ENCODE assay signal across 24 mouse cellular contexts in the genomic region with DNA sequence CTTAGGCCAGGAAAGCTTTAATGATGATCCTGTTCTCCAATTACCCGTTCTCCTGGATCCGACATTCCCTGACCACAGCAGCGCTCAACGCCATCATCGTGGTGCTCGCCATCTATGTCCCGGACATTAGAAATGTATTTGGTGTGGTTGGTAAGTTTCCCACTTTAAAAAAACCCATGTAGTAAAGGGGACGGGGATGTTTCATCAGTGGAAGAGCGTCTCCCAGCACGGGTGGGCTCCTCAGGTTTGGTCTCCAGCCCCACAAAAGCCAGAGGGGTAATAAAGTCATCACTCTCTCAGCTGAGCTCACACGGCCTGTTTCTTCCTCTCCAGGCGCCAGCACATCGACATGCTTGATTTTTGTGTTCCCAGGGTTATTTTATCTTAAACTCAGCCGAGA.
DNase-seq lines count a peak whose midpoint lies in the region; ATAC-seq lines count a peak whose summit lies in the region.
"Had no signal": no experiment of that assay in that cellular context is flagged by ENCODE, and none has a peak within 500 bp of the region (broad histone marks: within the 10 kb centered on the region; RNA-seq: fewer than 3 reads in every experiment).

No protein-coding gene starts in this region.

- no peaks in the 10 kb centered on the region for H3K27me3 ChIP-seq in heart, embryonic 14.5 days (ENCODE audit: control insufficient read depth, insufficient read depth, low read length)
- H3K27me3 ChIP-seq in kidney, embryonic 16.5 days (ENCODE audit: insufficient read depth, low read length): no peaks in the 10 kb centered on the region
- no peaks in the 10 kb centered on the region for H3K27me3 ChIP-seq in embryonic facial prominence, embryonic 14.5 days (replicated peaks; ENCODE audit: control insufficient read depth, insufficient read depth, low read length)
- H3K27me3 ChIP-seq: hindbrain, embryonic 13.5 days; liver, embryonic 15.5 days; lung, embryonic 15.5 days; neural tube, embryonic 13.5 days had no signal

- no peaks in the 10 kb centered on the region for H3K36me3 ChIP-seq in heart, embryonic 14.5 days (ENCODE audit: control insufficient read depth, insufficient read depth, low read length)
- H3K36me3 ChIP-seq in kidney, embryonic 16.5 days (ENCODE audit: insufficient read depth, low read length): no peaks in the 10 kb centered on the region
- H3K36me3 ChIP-seq in embryonic facial prominence, embryonic 14.5 days (ENCODE audit: control insufficient read depth, insufficient read depth, low read length): no peaks in the 10 kb centered on the region
- H3K36me3 ChIP-seq: liver, embryonic 15.5 days; lung, embryonic 15.5 days; neural tube, embryonic 13.5 days had no signal

- H3K4me2 ChIP-seq in heart, embryonic 14.5 days (ENCODE audit: low read length): no peak overlapping the region
- H3K4me2 ChIP-seq in kidney, embryonic 16.5 days (replicated peaks; ENCODE audit: low read depth, low read length): no peak overlapping the region
- H3K4me2 ChIP-seq in embryonic facial prominence, embryonic 14.5 days (ENCODE audit: low read depth, low read length): no peak overlapping the region
- H3K4me2 ChIP-seq: hindbrain, embryonic 13.5 days; liver, embryonic 15.5 days; lung, embryonic 15.5 days; neural tube, embryonic 13.5 days had no signal

- peak overlapping the region; percentile 69 to 74; a peak in 3 of 4 replicates for H3K27ac ChIP-seq in heart, embryonic 14.5 days (replicated peaks in 1 of 2; ENCODE audit: control insufficient read depth in 1 of 2, insufficient read depth in 1 of 2, low read depth in 2 of 2, low read length in 2 of 2)
- peak overlapping the region; percentile 66 for H3K27ac ChIP-seq in kidney, embryonic 16.5 days (ENCODE audit: low read length)
- H3K27ac ChIP-seq in embryonic facial prominence, embryonic 14.5 days (replicated peaks; ENCODE audit: low read depth, low read length): 0 out of 2 replicates have a peak overlapping the region, but pooled peaks have one; percentile 3
- H3K27ac ChIP-seq: hindbrain, embryonic 13.5 days; liver, embryonic 15.5 days; lung, embryonic 15.5 days; neural tube, embryonic 13.5 days had no signal

- 72% methylated on average over 14 of the region's 14 CpGs for WGBS in heart, embryonic 14.5 days
- WGBS in kidney, embryonic 16.5 days: 29% methylated on average over 14 of the region's 14 CpGs
- 58% methylated on average over 14 of the region's 14 CpGs for WGBS in embryonic facial prominence, embryonic 14.5 days

- no peak overlapping the region for H3K4me3 ChIP-seq in heart, embryonic 14.5 days (ENCODE audit: control insufficient read depth in 1 of 2, insufficient read depth in 1 of 2, low read depth in 1 of 2, low read length in 2 of 2)
- H3K4me3 ChIP-seq in kidney, embryonic 16.5 days (ENCODE audit: low read length): no peak overlapping the region
- no peak overlapping the region for H3K4me3 ChIP-seq in embryonic facial prominence, embryonic 14.5 days (ENCODE audit: low read depth, low read length)
- H3K4me3 ChIP-seq: hindbrain, embryonic 13.5 days; liver, embryonic 15.5 days; lung, embryonic 15.5 days; myocyte; neural tube, embryonic 13.5 days had no signal

- no peaks in the 10 kb centered on the region for H3K9me3 ChIP-seq in heart, embryonic 14.5 days (ENCODE audit: control insufficient read depth, low read length)
- no peaks in the 10 kb centered on the region for H3K9me3 ChIP-seq in kidney, embryonic 16.5 days (ENCODE audit: low read length)
- H3K9me3 ChIP-seq in embryonic facial prominence, embryonic 14.5 days (ENCODE audit: control insufficient read depth, low read length): no peaks in the 10 kb centered on the region
- H3K9me3 ChIP-seq: hindbrain, embryonic 13.5 days; liver, embryonic 15.5 days; lung, embryonic 15.5 days; neural tube, embryonic 13.5 days had no signal

- peak; percentile 12 for DNase-seq in embryo, embryonic 10.5 days (ENCODE audit: low spot score)
- no peak for DNase-seq in embryo, embryonic 9.5 days (ENCODE audit: extremely low spot score)
- DNase-seq in heart, postnatal 4 days: no peak
- DNase-seq in kidney, postnatal 14 days: no peak
- DNase-seq in embryonic facial prominence, embryonic 14.5 days (ENCODE audit: low spot score): no peak
- no peak for DNase-seq in gastrocnemius, postnatal 10 days
- DNase-seq: adrenal gland, postnatal 14 days; cerebellum, adult 2 months; cerebellum, postnatal 25 days; gastrocnemius, postnatal 14 days; heart, adult 18-20 months; kidney, adult 8-10 months; layer of hippocampus, adult 9-11 months; lung, postnatal 36 days; thymus, postnatal 14 days had no signal

- no peak for ATAC-seq in heart, embryonic 14.5 days (ENCODE audit: insufficient number of reproducible peaks, insufficient read depth, low FRiP score, low read depth)
- ATAC-seq in kidney, embryonic 16.5 days (ENCODE audit: low FRiP score, low TSS enrichment): no peak
- ATAC-seq in embryonic facial prominence, embryonic 14.5 days (ENCODE audit: low read depth): no peak
- ATAC-seq: forebrain, embryonic 16.5 days; midbrain, embryonic 16.5 days had no signal

- peaks cover 13 to 26% of the 10 kb centered on the region in 2 experiments for H3K4me1 ChIP-seq in heart, embryonic 14.5 days (ENCODE audit: control insufficient read depth in 2 of 2, insufficient read depth in 2 of 2, low read length in 2 of 2)
- peaks cover 16% of the 10 kb centered on the region for H3K4me1 ChIP-seq in kidney, embryonic 16.5 days (ENCODE audit: insufficient read depth, low read length)
- H3K4me1 ChIP-seq in embryonic facial prominence, embryonic 14.5 days (ENCODE audit: control insufficient read depth, insufficient read depth, low read length): peaks cover 17% of the 10 kb centered on the region
- H3K4me1 ChIP-seq: liver, embryonic 15.5 days; lung, embryonic 15.5 days had no signal

- H3K9ac ChIP-seq in heart, embryonic 14.5 days (ENCODE audit: low read length): no peak overlapping the region
- no peak overlapping the region for H3K9ac ChIP-seq in kidney, embryonic 16.5 days (replicated peaks; ENCODE audit: low read length)
- no peak overlapping the region for H3K9ac ChIP-seq in embryonic facial prominence, embryonic 14.5 days (ENCODE audit: low read depth, low read length)
- H3K9ac ChIP-seq: hindbrain, embryonic 13.5 days; liver, embryonic 15.5 days; lung, embryonic 15.5 days; neural tube, embryonic 13.5 days had no signal

Comparison
In these comparisons a context has a peak if more than half of its experiments do, and no peak if none do; other contexts are left out.
1. H3K27ac ChIP-seq: peak in every context shown above with its lines; median percentile 72 in heart, embryonic 14.5 days; 66 in kidney, embryonic 16.5 days; 3 in embryonic facial prominence, embryonic 14.5 days.